Mouse (Mus musculus) thymus, adult 2 months (tissue): Measurements from ENCODE around the gene Snap25.

Source experiments
- CTCF ChIP-seq: fragments of 200-500 bp; IDR thresholded peaks from 2 replicates; pipeline ENCODE4 v1.5.1; 2012; ENCODE audit warnings: mild to moderate bottlenecking, control low read depth, low read length, moderate library complexity, borderline replicate concordance; ENCODE audit not compliant: control insufficient read depth, poor library complexity, insufficient read depth; ENCODE audit errors: extremely low read depth
- POLR2A ChIP-seq: fragments of 200-500 bp; IDR thresholded peaks from 2 replicates; pipeline ENCODE4 v1.6.1; 2012; ENCODE audit warnings: mild to moderate bottlenecking, low read length, control low read depth, moderate library complexity; ENCODE audit not compliant: control insufficient read depth, poor library complexity, insufficient read depth; ENCODE audit errors: extremely low read depth

DNA sequence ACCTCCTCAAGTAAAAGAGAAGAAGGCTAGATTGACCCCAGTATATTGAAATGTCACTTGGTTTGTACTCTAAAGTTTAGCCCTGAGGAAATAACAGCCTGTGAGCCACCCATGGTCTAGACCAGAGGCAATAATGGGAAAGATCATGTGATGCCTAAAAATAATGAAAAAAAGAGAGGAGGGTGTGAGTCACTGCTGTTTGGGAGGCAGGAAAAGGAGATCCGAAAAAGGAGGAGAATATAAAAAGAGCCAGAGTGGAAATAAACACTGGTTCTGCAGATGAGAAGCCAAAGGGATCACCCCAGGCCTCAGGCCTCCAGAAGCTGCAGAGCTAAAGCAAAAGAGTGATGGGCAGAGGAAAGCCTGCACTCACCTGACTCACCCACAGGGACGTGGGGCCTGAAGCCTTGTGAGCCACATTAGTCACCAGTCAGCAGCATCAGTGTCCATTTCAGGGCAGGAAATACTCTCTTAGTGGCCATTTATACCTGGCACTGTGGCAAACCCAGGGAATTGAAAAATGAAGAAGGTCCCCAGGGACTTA is 85.7 kb downstream of the Snap25 start:
- TF ChIP-seq CTCF = no peak
- no peak for TF ChIP-seq POLR2A
